Mouse (Mus musculus) heart, adult 2 months (tissue): ENCODE measurements at regions not wholly inside any gene's neighbourhood (a gene's known extent, or its start where the extent isn't known, plus 50 kb on each side); places are given as distances from the start of the nearest gene placed in this dataset.

Experiments used
- CTCF ChIP-seq: fragments of 200-600 bp; IDR thresholded peaks from 2 replicates; pipeline ENCODE4 v1.8.1; 2022; ENCODE audit warnings: antibody characterized with exemption, mild to moderate bottlenecking, moderate library complexity
- EP300 ChIP-seq: fragments of 200-500 bp; IDR thresholded peaks from 2 replicates; pipeline ENCODE4 v1.6.1; 2011; ENCODE audit warnings: low read depth, low read length, control low read depth; ENCODE audit not compliant: insufficient read depth
- POLR2A ChIP-seq: fragments of 200-500 bp; IDR thresholded peaks from 2 replicates; pipeline ENCODE4 v1.6.1; 2011; ENCODE audit warnings: mild to moderate bottlenecking, low read depth, low read length, control low read depth; ENCODE audit not compliant: insufficient read depth

GRCm38 (mm10) chr12:112376701-112377100, 112.5 kb upstream of the A530016L24Rik start:
- TF ChIP-seq POLR2A (no peak), CTCF (no peak), EP300 (no peak)
